In the genomic region with DNA sequence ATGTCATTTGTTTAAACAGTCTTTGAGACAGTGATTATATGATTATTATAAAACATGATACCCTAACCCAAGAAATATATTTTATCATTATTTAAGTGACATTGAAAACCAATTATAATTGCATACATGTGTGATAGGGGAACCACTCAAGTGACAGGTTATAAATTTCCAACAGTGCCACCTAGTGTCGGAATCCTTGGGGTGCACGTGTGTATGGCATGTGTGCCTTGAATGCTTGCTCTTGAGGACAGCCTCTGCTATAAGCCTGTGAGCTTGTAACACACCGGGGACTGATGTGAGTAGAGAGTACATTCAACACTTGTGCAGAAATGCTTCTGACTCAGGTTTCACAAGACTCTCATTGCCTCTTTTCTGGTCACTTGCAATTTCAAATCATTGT, we compare ENCODE assay signal across 9 mouse cellular contexts.
A peak's percentile ranks its signal among the peaks of the same experiment; 100 is the strongest.
DNase-seq lines count a peak whose midpoint lies in the region; ATAC-seq and TF ChIP-seq lines count a peak whose summit lies in the region.
"Had no signal": no experiment of that assay in that cellular context is flagged by ENCODE, and none has a peak within 500 bp of the region (broad histone marks: within the 10 kb centered on the region; RNA-seq: fewer than 3 reads in every experiment).

No protein-coding gene starts in this region.

- no peaks in the 10 kb centered on the region for H3K9me3 ChIP-seq in CH12.LX (replicated peaks; ENCODE audit: low read length)
- no peaks in the 10 kb centered on the region for H3K9me3 ChIP-seq in liver, postnatal 0 days (ENCODE audit: low read length)
- H3K9me3 ChIP-seq: hindbrain, embryonic 15.5 days had no signal

- H3K4me1 ChIP-seq in CH12.LX (ENCODE audit: control insufficient read depth in 1 of 2, insufficient read depth in 2 of 2): no peaks in the 10 kb centered on the region
- no peaks in the 10 kb centered on the region for H3K4me1 ChIP-seq in cortical plate, adult 2 months (ENCODE audit: control insufficient read depth, insufficient read depth, low read length)
- no peaks in the 10 kb centered on the region for H3K4me1 ChIP-seq in liver, postnatal 0 days (ENCODE audit: insufficient read depth)
- H3K4me1 ChIP-seq: hindbrain, embryonic 15.5 days had no signal

- no peaks in the 10 kb centered on the region for H3K27me3 ChIP-seq in CH12.LX (replicated peaks)
- H3K27me3 ChIP-seq in Patski: peaks cover 10% of the 10 kb centered on the region
- no peaks in the 10 kb centered on the region for H3K27me3 ChIP-seq in liver, postnatal 0 days (ENCODE audit: insufficient read depth, low read length)
- H3K27me3 ChIP-seq: hindbrain, embryonic 15.5 days had no signal

- no peaks in the 10 kb centered on the region for H3K79me2 ChIP-seq in CH12.LX (replicated peaks; ENCODE audit: control insufficient read depth, extremely low read depth, insufficient read depth, poor library complexity, severe bottlenecking)

- POLR2A ChIA-PET in Patski (lab: Charles Lee): no interaction called here

- no peak overlapping the region for H3K9ac ChIP-seq in CH12.LX (ENCODE audit: insufficient read depth, low read depth)
- H3K9ac ChIP-seq in liver, postnatal 0 days (replicated peaks): no peak overlapping the region
- H3K9ac ChIP-seq: hindbrain, embryonic 15.5 days had no signal

- H3K4me2 ChIP-seq in CH12.LX (ENCODE audit: insufficient read depth, low read depth, poor library complexity, severe bottlenecking): no peak overlapping the region
- no peak overlapping the region for H3K4me2 ChIP-seq in liver, postnatal 0 days (ENCODE audit: low read depth, low read length)
- H3K4me2 ChIP-seq: hindbrain, embryonic 15.5 days had no signal

- H3K27ac ChIP-seq in CH12.LX (ENCODE audit: insufficient read depth, low read depth): no peak overlapping the region
- H3K27ac ChIP-seq in cortical plate, adult 2 months (ENCODE audit: insufficient read depth, low read length): no peak overlapping the region
- no peak overlapping the region for H3K27ac ChIP-seq in liver, postnatal 0 days (ENCODE audit: low read depth)
- H3K27ac ChIP-seq: hindbrain, embryonic 15.5 days had no signal

- H3K36me3 ChIP-seq in CH12.LX (replicated peaks in 1 of 2; ENCODE audit: control insufficient read depth in 1 of 2, insufficient read depth in 1 of 2, low read length in 1 of 2): no peaks in the 10 kb centered on the region
- H3K36me3 ChIP-seq in liver, postnatal 0 days (replicated peaks; ENCODE audit: insufficient read depth, low read length): no peaks in the 10 kb centered on the region
- H3K36me3 ChIP-seq: hindbrain, embryonic 15.5 days had no signal

- no peak for TF ChIP-seq EP300 in CH12.LX (IDR thresholded peaks at IDR 0.05; ENCODE audit: low read length)
- no peak for TF ChIP-seq EP300 in liver, postnatal 0 days (IDR thresholded peaks at IDR 0.05; ENCODE audit: low read depth)

- CTCF ChIA-PET in Patski (lab: Charles Lee): no interaction called here

- peak; percentile 69 to 71 for TF ChIP-seq CTCF in CH12.LX (conservative IDR thresholded peaks at IDR 0.05 in 1 of 2, IDR thresholded peaks at IDR 0.05 in 1 of 2; ENCODE audit: low read depth in 2 of 2, low read length in 2 of 2)
- peak; percentile 70 for TF ChIP-seq CTCF in Patski (IDR thresholded peaks at IDR 0.05)
- TF ChIP-seq CTCF in cortical plate, adult 2 months (IDR thresholded peaks at IDR 0.05; ENCODE audit: extremely low read depth, insufficient read depth, low read length): peak; percentile 65
- TF ChIP-seq CTCF in liver, postnatal 0 days (IDR thresholded peaks at IDR 0.05; ENCODE audit: low read depth): peak; percentile 73

- 20% methylated on average over 3 of the region's 3 CpGs for WGBS in liver, postnatal 0 days (ENCODE audit: insufficient replicate concordance)

- TF ChIP-seq POLR2A in CH12.LX (IDR thresholded peaks at IDR 0.05; ENCODE audit: low read depth, low read length): no peak
- TF ChIP-seq POLR2A in cortical plate, adult 2 months (IDR thresholded peaks at IDR 0.05; ENCODE audit: extremely low read depth, insufficient read depth, low read length): no peak

- in situ Hi-C loops in CH12.LX (cut with MboI; ENCODE audit: low pct_ligation_motif_present, low pct_unique_long_range_greater_than_20kb, low sequenced_read_pairs) (loop anchor here (25.0 kb wide), 2 partner anchors 299 to 399 kb away; no protein-coding TSS in a partner anchor), Patski (cut with MboI; ENCODE audit: low pct_unique_long_range_greater_than_20kb) (loop anchor here (25.0 kb wide), 1 partner anchor 701 kb away; the partner anchor contains the start of gene Mlip)

- peak; percentile 61 for TF ChIP-seq RAD21 in CH12.LX (IDR thresholded peaks at IDR 0.05; ENCODE audit: low read depth, low read length)

- H3K4me3 ChIP-seq in CH12.LX (replicated peaks in 1 of 3; ENCODE audit: low read depth in 2 of 3, low read length in 2 of 3, poor library complexity in 1 of 3): no peak overlapping the region
- H3K4me3 ChIP-seq in cortical plate, adult 2 months (ENCODE audit: insufficient read depth, low read length): no peak overlapping the region
- no peak overlapping the region for H3K4me3 ChIP-seq in liver, postnatal 0 days (ENCODE audit: low read depth, low read length)
- H3K4me3 ChIP-seq: hindbrain, embryonic 15.5 days had no signal

- intact Hi-C loops in heart, postnatal 36 days (cut with DNase I): loop anchor here (5.0 kb wide), 1 partner anchor 269 kb away; no protein-coding TSS in a partner anchor

- no peak for ATAC-seq in Patski
- ATAC-seq in liver, postnatal 0 days: no peak
- no peak for ATAC-seq in erythroid progenitor cell, adult 5-6 weeks (replicated peaks; ENCODE audit: low FRiP score, poor library complexity, severe bottlenecking)

- DNase-seq in CH12.LX (ENCODE audit: extremely low read depth) (peak; percentile 76), Patski (ENCODE audit: low read depth, low spot score) (peak; percentile 1)
- DNase-seq in heart, postnatal 36 days: peak; percentile 5 to 36
- DNase-seq in layer of hippocampus, adult 18-20 months (ENCODE audit: low spot score in 2 of 2): peak; percentile 43 to 79
- peak; percentile 67 for DNase-seq in liver, postnatal 0 days
- peak; percentile 80 for DNase-seq in retina, postnatal 1 day

- dilution Hi-C loops in CH12.LX (cut with MboI; ENCODE audit: extremely low pct_ligation_motif_present, extremely low pct_unique_long_range_greater_than_20kb, low sequenced_read_pairs): no loop called here

TF ChIP-seq in CH12.LX, 34 proteins besides CTCF, POLR2A, EP300 and RAD21:
- TF ChIP-seq SMC3 (IDR thresholded peaks at IDR 0.05; ENCODE audit: low read depth, low read length) (peak; percentile 69), MYC (IDR thresholded peaks at IDR 0.05; ENCODE audit: low read depth, low read length) (peak; percentile 94), IRF4 (IDR thresholded peaks at IDR 0.05; ENCODE audit: low read depth, low read length) (no peak), MAX (IDR thresholded peaks at IDR 0.05; ENCODE audit: low read length) (peak; percentile 91), BHLHE40 (IDR thresholded peaks at IDR 0.05; ENCODE audit: low read depth, low read length) (peak; percentile 66)

Comparison
In these comparisons a context has a peak if more than half of its experiments do, and no peak if none do; other contexts are left out.
1. DNase-seq: peak in every context shown above with its lines; median percentile 80 in retina, postnatal 1 day; 76 in CH12.LX; 67 in liver, postnatal 0 days; 61 in layer of hippocampus, adult 18-20 months; 20 in heart, postnatal 36 days; 1 in Patski.